Mouse (Mus musculus) cortical plate, adult 2 months (tissue): Measurements from ENCODE around the gene Tmc5.

ENCODE experiments used
- CTCF ChIP-seq: fragments of 200-500 bp; IDR thresholded peaks from 2 replicates; pipeline ENCODE4 v1.5.1; 2011; ENCODE audit warnings: mild to moderate bottlenecking, control low read depth, low read length; ENCODE audit not compliant: insufficient read depth; ENCODE audit errors: extremely low read depth
- POLR2A ChIP-seq: fragments of 200-500 bp; IDR thresholded peaks from 2 replicates; pipeline ENCODE4 v1.6.1; 2011; ENCODE audit warnings: mild to moderate bottlenecking, low read length, control low read depth; ENCODE audit not compliant: insufficient read depth; ENCODE audit errors: extremely low read depth

DNA sequence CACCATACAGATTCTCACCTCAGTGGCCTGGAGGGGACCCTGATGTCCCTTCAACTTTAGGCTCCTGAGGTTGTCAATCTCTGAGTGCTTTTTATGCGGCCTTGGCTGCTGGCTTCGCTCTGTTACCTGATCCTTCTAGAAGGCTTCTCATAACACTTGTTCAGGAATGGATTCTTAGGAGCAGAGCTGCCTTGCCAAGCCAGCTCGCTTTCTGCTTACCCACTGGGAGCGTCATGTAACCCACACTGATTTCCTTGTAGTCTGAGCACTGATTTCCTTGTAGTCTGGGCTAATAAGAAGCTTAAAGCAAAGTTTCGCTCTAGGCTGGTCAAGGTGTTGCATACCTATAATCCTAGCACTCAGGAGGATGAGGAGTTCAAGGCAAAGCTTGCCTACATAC lies 21.0 kb downstream of the Tmc5 start:
- TF ChIP-seq CTCF (no peak), POLR2A (no peak)
